Mouse (Mus musculus): ENCODE results near the gene Stab2. TPM values are rescaled to one million over a fixed set of nuclear protein-coding genes. Genes with fewer than 3 reads are reported as not detected.

Gene Stab2
- 0.26 and 0.27 TPM in 2 replicates for total RNA-seq (2012; rRNA removed)

- H3K9me3 ChIP-seq (ENCODE audit: control insufficient read depth, insufficient read depth, low read depth, low read length), result no peaks in the 10 kb centered on the region
Measured at GRCm38 (mm10) chr10:87007385-87008214, at the start of gene Stab2. Stab2 (minus strand) TSS chr10:87008025.

DNA sequence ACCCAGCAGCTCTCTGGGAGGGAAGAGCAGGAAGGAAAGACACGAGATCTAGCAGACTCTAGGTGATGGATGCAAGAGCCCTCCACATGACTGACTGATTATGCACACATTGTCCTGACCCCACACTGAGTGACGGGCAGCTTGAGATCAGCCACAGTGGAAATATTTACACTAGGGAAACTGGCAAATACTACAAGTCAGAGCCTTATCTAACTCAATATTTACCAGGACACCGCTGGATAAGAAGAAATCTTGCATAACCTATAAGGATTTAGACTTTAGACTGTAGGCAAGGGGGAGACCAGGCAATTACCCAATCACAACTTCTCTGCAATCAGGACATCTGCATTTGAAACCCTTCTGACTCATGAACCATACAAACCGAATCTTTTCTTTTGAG is 43.9 kb upstream of the Stab2 start:
- Histone ChIP-seq H3K36me3 (ENCODE audit: control insufficient read depth, insufficient read depth, low read length, poor library complexity, severe bottlenecking) (no peaks in the 10 kb centered on the region), H3K9ac (ENCODE audit: insufficient read depth, low read depth, low read length, poor library complexity, severe bottlenecking) (no peak overlapping the region), H3K9me3 (ENCODE audit: control insufficient read depth, insufficient read depth, low read depth, low read length) (no peaks in the 10 kb centered on the region), H3K4me3 (ENCODE audit: insufficient read depth in 1 of 2, low read depth in 1 of 2, low read length in 2 of 2, poor library complexity in 1 of 2, severe bottlenecking in 1 of 2) (no peak overlapping the region), H3K4me1 (ENCODE audit: control insufficient read depth in 2 of 2, insufficient read depth in 2 of 2, low read length in 2 of 2, poor library complexity in 1 of 2) (no peaks in the 10 kb centered on the region), H3K27ac (ENCODE audit: insufficient read depth, low read depth, low read length, poor library complexity, severe bottlenecking) (no peak overlapping the region)
- in situ Hi-C loops (cut with MboI; ENCODE audit: low sequenced_read_pairs in 2 of 2, unreplicated experiment in 2 of 2), result no loop called here
- DNase-seq (ENCODE audit: low read depth, low spot score), result no peak
- TF ChIP-seq ZNF384 (IDR thresholded peaks at IDR 0.05; ENCODE audit: low read depth, low read length) (no peak), ZC3H11A (IDR thresholded peaks at IDR 0.05; ENCODE audit: borderline replicate concordance, low read depth, low read length) (no peak), CHD2 (IDR thresholded peaks at IDR 0.05; ENCODE audit: low read depth, low read length) (no peak), HCFC1 (IDR thresholded peaks at IDR 0.05; ENCODE audit: borderline replicate concordance, insufficient read depth, low read length) (no peak), MAFK (IDR thresholded peaks at IDR 0.05; ENCODE audit: insufficient read depth, low read depth, low read length) (no peak)

More at GRCm38 (mm10) chr10:87007385-87008214, at the start of gene Stab2:
- Histone ChIP-seq H3K27ac (ENCODE audit: insufficient read depth, low read depth, low read length, poor library complexity, severe bottlenecking) (no peak within 1 kb of the TSS), H3K4me3 (ENCODE audit: insufficient read depth in 1 of 2, low read depth in 1 of 2, low read length in 2 of 2, poor library complexity in 1 of 2, severe bottlenecking in 1 of 2) (no peak within 1 kb of the TSS), H3K9ac (ENCODE audit: insufficient read depth, low read depth, low read length, poor library complexity, severe bottlenecking) (no peak within 1 kb of the TSS), H3K4me1 (ENCODE audit: control insufficient read depth in 2 of 2, insufficient read depth in 2 of 2, low read length in 2 of 2, poor library complexity in 1 of 2) (no peaks in the 10 kb centered on the region), H3K36me3 (ENCODE audit: control insufficient read depth, insufficient read depth, low read length, poor library complexity, severe bottlenecking) (no peaks in the 10 kb centered on the region)
- in situ Hi-C loops (cut with MboI; ENCODE audit: low sequenced_read_pairs in 2 of 2, unreplicated experiment in 2 of 2), result no loop called here
- no peak for DNase-seq (ENCODE audit: low read depth, low spot score)
- TF ChIP-seq ZC3H11A (IDR thresholded peaks at IDR 0.05; ENCODE audit: borderline replicate concordance, low read depth, low read length) (no peak), ZNF384 (IDR thresholded peaks at IDR 0.05; ENCODE audit: low read depth, low read length) (no peak), CHD2 (IDR thresholded peaks at IDR 0.05; ENCODE audit: low read depth, low read length) (no peak), MAFK (IDR thresholded peaks at IDR 0.05; ENCODE audit: insufficient read depth, low read depth, low read length) (no peak), HCFC1 (IDR thresholded peaks at IDR 0.05; ENCODE audit: borderline replicate concordance, insufficient read depth, low read length) (no peak)

DNA sequence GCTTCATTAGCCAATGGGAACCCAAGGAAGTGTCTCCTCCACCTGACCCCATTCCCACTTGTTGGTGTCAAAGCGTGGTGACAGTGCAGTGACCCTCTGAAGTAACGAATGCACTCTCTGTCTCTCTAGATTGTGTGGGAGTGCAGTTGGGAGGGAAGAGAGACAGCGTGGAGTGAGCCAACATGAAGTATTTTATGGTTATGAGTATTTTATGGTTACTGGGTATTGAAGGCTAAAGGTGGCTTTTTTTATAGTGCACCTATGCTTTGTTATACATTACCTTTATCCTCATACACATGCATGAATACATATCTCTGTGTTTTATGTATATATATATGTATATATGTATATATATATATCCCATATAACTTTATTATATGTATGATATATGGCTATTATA is 41.4 kb upstream of the Stab2 start:
- Histone ChIP-seq H3K9ac (ENCODE audit: insufficient read depth, low read depth, low read length, poor library complexity, severe bottlenecking) (no peak overlapping the region), H3K9me3 (ENCODE audit: control insufficient read depth, insufficient read depth, low read depth, low read length) (no peaks in the 10 kb centered on the region), H3K27ac (ENCODE audit: insufficient read depth, low read depth, low read length, poor library complexity, severe bottlenecking) (no peak overlapping the region), H3K36me3 (ENCODE audit: control insufficient read depth, insufficient read depth, low read length, poor library complexity, severe bottlenecking) (no peaks in the 10 kb centered on the region), H3K4me1 (ENCODE audit: control insufficient read depth in 2 of 2, insufficient read depth in 2 of 2, low read length in 2 of 2, poor library complexity in 1 of 2) (no peaks in the 10 kb centered on the region), H3K4me3 (ENCODE audit: insufficient read depth in 1 of 2, low read depth in 1 of 2, low read length in 2 of 2, poor library complexity in 1 of 2, severe bottlenecking in 1 of 2) (no peak overlapping the region)
- in situ Hi-C loops (cut with MboI; ENCODE audit: low sequenced_read_pairs in 2 of 2, unreplicated experiment in 2 of 2), result loop anchor here (25.0 kb wide), 2 partner anchors 463 to 1263 kb away; partner anchors contain the start of gene Pah (in 1 of the 2)
- TF ChIP-seq MAFK (IDR thresholded peaks at IDR 0.05; ENCODE audit: insufficient read depth, low read depth, low read length) (no peak), CHD2 (IDR thresholded peaks at IDR 0.05; ENCODE audit: low read depth, low read length) (no peak), HCFC1 (IDR thresholded peaks at IDR 0.05; ENCODE audit: borderline replicate concordance, insufficient read depth, low read length) (no peak), ZNF384 (IDR thresholded peaks at IDR 0.05; ENCODE audit: low read depth, low read length) (no peak), ZC3H11A (IDR thresholded peaks at IDR 0.05; ENCODE audit: borderline replicate concordance, low read depth, low read length) (no peak)
- no peak for DNase-seq (ENCODE audit: low read depth, low spot score)

DNA sequence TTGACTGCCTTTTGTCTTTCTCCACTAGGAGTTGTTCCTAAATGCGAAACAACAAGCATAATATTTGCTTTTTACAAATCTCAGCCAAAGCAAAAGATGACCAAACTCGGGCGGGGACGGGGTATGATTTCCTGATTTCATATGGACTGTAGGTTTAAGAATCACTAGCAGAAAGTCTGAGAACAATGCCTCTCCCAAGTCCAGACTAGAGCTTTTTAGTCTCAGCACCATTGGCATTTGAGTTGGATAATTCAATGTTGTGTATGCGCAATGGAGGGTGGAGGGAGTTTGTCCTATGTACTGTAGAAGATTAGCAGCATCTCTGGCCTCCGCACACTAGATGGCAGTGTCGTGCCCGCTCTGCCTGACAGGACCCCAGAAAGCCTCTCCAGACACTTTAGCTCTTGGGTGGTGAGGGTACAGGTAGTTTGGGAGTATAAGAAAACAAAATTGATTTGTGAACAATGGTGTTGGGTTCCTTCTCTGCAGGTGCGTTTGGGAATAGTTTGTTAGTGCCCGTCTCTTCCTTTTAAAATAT is 39.2 kb upstream of the Stab2 start:
- no peak for TF ChIP-seq ZC3H11A (IDR thresholded peaks at IDR 0.05; ENCODE audit: borderline replicate concordance, low read depth, low read length)
- no peak for TF ChIP-seq ZNF384 (IDR thresholded peaks at IDR 0.05; ENCODE audit: low read depth, low read length)
- TF ChIP-seq CHD2 (IDR thresholded peaks at IDR 0.05; ENCODE audit: low read depth, low read length), result no peak
- TF ChIP-seq HCFC1 (IDR thresholded peaks at IDR 0.05; ENCODE audit: borderline replicate concordance, insufficient read depth, low read length), result no peak
- no peak for TF ChIP-seq MAFK (IDR thresholded peaks at IDR 0.05; ENCODE audit: insufficient read depth, low read depth, low read length)
- DNase-seq (ENCODE audit: low read depth, low spot score), result no peak
- Histone ChIP-seq H3K9me3 (ENCODE audit: control insufficient read depth, insufficient read depth, low read depth, low read length) (no peaks in the 10 kb centered on the region), H3K4me1 (ENCODE audit: control insufficient read depth in 2 of 2, insufficient read depth in 2 of 2, low read length in 2 of 2, poor library complexity in 1 of 2) (no peaks in the 10 kb centered on the region), H3K4me3 (ENCODE audit: insufficient read depth in 1 of 2, low read depth in 1 of 2, low read length in 2 of 2, poor library complexity in 1 of 2, severe bottlenecking in 1 of 2) (no peak overlapping the region), H3K27ac (ENCODE audit: insufficient read depth, low read depth, low read length, poor library complexity, severe bottlenecking) (no peak overlapping the region), H3K9ac (ENCODE audit: insufficient read depth, low read depth, low read length, poor library complexity, severe bottlenecking) (no peak overlapping the region), H3K36me3 (ENCODE audit: control insufficient read depth, insufficient read depth, low read length, poor library complexity, severe bottlenecking) (no peaks in the 10 kb centered on the region)
- in situ Hi-C loops (cut with MboI; ENCODE audit: low sequenced_read_pairs in 2 of 2, unreplicated experiment in 2 of 2), result loop anchor here (25.0 kb wide), 2 partner anchors 465 to 1265 kb away; partner anchors contain the start of gene Pah (in 1 of the 2)
